In genomic region chr2:73545556-73545955, GRCm38 (mm10) we compare ENCODE assay signal across 21 mouse cellular contexts. TPM values are rescaled to one million over a fixed set of nuclear protein-coding genes. Genes with fewer than 3 reads are reported as not detected.
DNase-seq lines count a peak whose midpoint lies in the region; ATAC-seq and TF ChIP-seq lines count a peak whose summit lies in the region.
"Had no signal": no experiment of that assay in that cellular context is flagged by ENCODE, and none has a peak within 500 bp of the region (broad histone marks: within the 10 kb centered on the region; RNA-seq: fewer than 3 reads in every experiment).

No protein-coding gene starts in this region.

- 85% methylated on average over 2 of the region's 2 CpGs for WGBS in forebrain, embryonic 14.5 days
- WGBS in forebrain, embryonic 12.5 days, result 78% methylated on average over 2 of the region's 2 CpGs
- 67% methylated on average over 2 of the region's 2 CpGs for WGBS in neural tube, embryonic 11.5 days

- H3K4me3 ChIP-seq in forebrain, embryonic 14.5 days (ENCODE audit: low read depth, low read length), result no peak overlapping the region
- H3K4me3 ChIP-seq in forebrain, embryonic 12.5 days (replicated peaks), result no peak overlapping the region
- no peak overlapping the region for H3K4me3 ChIP-seq in neural tube, embryonic 11.5 days (ENCODE audit: low read depth, low read length)
- H3K4me3 ChIP-seq: erythroblast, embryonic 14.5 days; gastrocnemius, adult 2 months; heart, adult 2 months; hindbrain, embryonic 15.5 days; midbrain, embryonic 12.5 days; neural tube, embryonic 12.5 days; stomach, embryonic 15.5 days had no signal

- no peak overlapping the region for H3K27ac ChIP-seq in forebrain, embryonic 14.5 days (ENCODE audit: low read depth, low read length)
- no peak overlapping the region for H3K27ac ChIP-seq in forebrain, embryonic 12.5 days
- no peak overlapping the region for H3K27ac ChIP-seq in neural tube, embryonic 11.5 days (ENCODE audit: low read depth, low read length)
- H3K27ac ChIP-seq: gastrocnemius, adult 2 months; heart, adult 2 months; hindbrain, embryonic 15.5 days; midbrain, embryonic 12.5 days; neural tube, embryonic 12.5 days; stomach, embryonic 15.5 days had no signal

- no peak overlapping the region for H3K4me2 ChIP-seq in forebrain, embryonic 14.5 days (ENCODE audit: low read length)
- H3K4me2 ChIP-seq in forebrain, embryonic 12.5 days, result no peak overlapping the region
- no peak overlapping the region for H3K4me2 ChIP-seq in neural tube, embryonic 11.5 days (ENCODE audit: low read depth)
- H3K4me2 ChIP-seq: hindbrain, embryonic 15.5 days; midbrain, embryonic 12.5 days; neural tube, embryonic 12.5 days; stomach, embryonic 15.5 days had no signal

- H3K4me1 ChIP-seq in forebrain, embryonic 14.5 days (ENCODE audit: control insufficient read depth, insufficient read depth, low read length), result no peaks in the 10 kb centered on the region
- H3K4me1 ChIP-seq in forebrain, embryonic 12.5 days, result peaks cover 6% of the 10 kb centered on the region
- H3K4me1 ChIP-seq in neural tube, embryonic 11.5 days (ENCODE audit: control insufficient read depth, insufficient read depth, low read length), result no peaks in the 10 kb centered on the region
- H3K4me1 ChIP-seq: hindbrain, embryonic 15.5 days; stomach, embryonic 15.5 days had no signal

- DNase-seq in forebrain, embryonic 14.5 days (ENCODE audit: low spot score), result peak; percentile 28
- DNase-seq in brain, embryonic 14.5 days (ENCODE audit: low read depth), result peak; percentile 40
- peak; percentile 84 for DNase-seq in forelimb bud, embryonic 11.5 days (ENCODE audit: low read depth, low spot score)
- DNase-seq in neural tube, embryonic 11.5 days (ENCODE audit: low spot score), result peak; percentile 27
- no peak for DNase-seq in spleen, postnatal 14 days (ENCODE audit: low spot score in 2 of 2)
- DNase-seq: cerebellum, adult 11 months; gastrocnemius, adult 2 months; heart, adult 2 months; kidney, adult 8-10 months; kidney, postnatal 36 days; layer of hippocampus, postnatal 36 days; left cerebral cortex, postnatal 4 days; liver, postnatal 0 days had no signal

- no peaks in the 10 kb centered on the region for H3K27me3 ChIP-seq in forebrain, embryonic 14.5 days (replicated peaks; ENCODE audit: control insufficient read depth, insufficient read depth, low read length)
- peaks cover 7% of the 10 kb centered on the region; the same call in 1 of the 2 replicates for H3K27me3 ChIP-seq in forebrain, embryonic 12.5 days
- H3K27me3 ChIP-seq in neural tube, embryonic 11.5 days (ENCODE audit: control insufficient read depth, insufficient read depth, low read length), result no peaks in the 10 kb centered on the region
- H3K27me3 ChIP-seq: hindbrain, embryonic 15.5 days; stomach, embryonic 15.5 days had no signal

- no peak overlapping the region for H3K9ac ChIP-seq in forebrain, embryonic 14.5 days (ENCODE audit: low read length)
- H3K9ac ChIP-seq in forebrain, embryonic 12.5 days, result no peak overlapping the region
- H3K9ac ChIP-seq in neural tube, embryonic 11.5 days (ENCODE audit: low read length), result no peak overlapping the region
- H3K9ac ChIP-seq: hindbrain, embryonic 15.5 days; liver, postnatal 0 days; midbrain, embryonic 12.5 days; neural tube, embryonic 12.5 days; stomach, embryonic 15.5 days had no signal

- no peaks in the 10 kb centered on the region for H3K36me3 ChIP-seq in forebrain, embryonic 14.5 days (ENCODE audit: control insufficient read depth, insufficient read depth, low read length)
- no peaks in the 10 kb centered on the region for H3K36me3 ChIP-seq in forebrain, embryonic 12.5 days (replicated peaks)
- H3K36me3 ChIP-seq in neural tube, embryonic 11.5 days (ENCODE audit: control insufficient read depth, insufficient read depth, low read length), result no peaks in the 10 kb centered on the region
- H3K36me3 ChIP-seq: hindbrain, embryonic 15.5 days; midbrain, embryonic 12.5 days; neural tube, embryonic 12.5 days; stomach, embryonic 15.5 days had no signal

- TF ChIP-seq CTCF in brain, embryonic 14.5 days (IDR thresholded peaks at IDR 0.05; ENCODE audit: borderline replicate concordance, extremely low read depth, insufficient read depth, insufficient read length), result no peak

- TF ChIP-seq POLR2A in brain, embryonic 14.5 days (IDR thresholded peaks at IDR 0.05; ENCODE audit: borderline replicate concordance, extremely low read depth, insufficient read depth, insufficient read length, poor library complexity, severe bottlenecking), result no peak

- ATAC-seq in forebrain, embryonic 14.5 days, result no peak
- ATAC-seq in forebrain, embryonic 12.5 days (ENCODE audit: low FRiP score), result no peak
- ATAC-seq in neural tube, embryonic 11.5 days (ENCODE audit: insufficient read depth, low FRiP score, low TSS enrichment), result no peak
- ATAC-seq in granulocyte monocyte progenitor cell, adult 5-6 weeks (replicated peaks; ENCODE audit: poor library complexity, severe bottlenecking), result no peak
- ATAC-seq in megakaryocyte, adult 5-6 weeks (ENCODE audit: poor library complexity, severe bottlenecking), result no peak
- ATAC-seq: liver, postnatal 0 days had no signal

- H3K9me3 ChIP-seq in forebrain, embryonic 14.5 days (replicated peaks; ENCODE audit: control insufficient read depth, low read length), result no peaks in the 10 kb centered on the region
- no peaks in the 10 kb centered on the region for H3K9me3 ChIP-seq in forebrain, embryonic 12.5 days
- H3K9me3 ChIP-seq in neural tube, embryonic 11.5 days (ENCODE audit: control insufficient read depth, low read length), result no peaks in the 10 kb centered on the region
- H3K9me3 ChIP-seq: hindbrain, embryonic 15.5 days; midbrain, embryonic 12.5 days; neural tube, embryonic 12.5 days; stomach, embryonic 15.5 days had no signal

RNA-seq across cellular contexts. Expression of gene Wipf1, which starts 16.0 kb away (rescaled TPM):
- 2.5 and 2.8 TPM in 2 replicates for polyA plus RNA-seq in forebrain, embryonic 14.5 days (2014; fragmentation: Nextera tagmentation; extraction: Ambion mirVana)
- 4.3 and 5.5 TPM in 2 replicates for polyA plus RNA-seq in forebrain, embryonic 12.5 days (2016; fragmentation: Nextera tagmentation; extraction: Ambion mirVana)
- polyA plus RNA-seq in brain, embryonic 14.5 days (2012; rRNA removed), result 2.8 and 3.8 TPM in 2 replicates
- polyA plus RNA-seq in neural tube, embryonic 11.5 days (2014; fragmentation: Nextera tagmentation; extraction: Ambion mirVana), result 9.0 and 9.6 TPM in 2 replicates
- 34.1 and 36.1 TPM in 2 replicates for total RNA-seq in granulocyte monocyte progenitor cell, adult 5-6 weeks (2014; fragmentation: Nextera tagmentation)
- total RNA-seq in granulocyte monocyte progenitor cell, adult 5-6 weeks (2017), result 12.2 and 17.3 TPM in 2 replicates
- 123 and 139 TPM in 2 replicates for total RNA-seq in megakaryocyte, adult 5-6 weeks (2015)
- total RNA-seq in megakaryocyte, adult 5-6 weeks (2017), result 37.4 and 55.2 TPM in 2 replicates

RNA-seq across cellular contexts. Expression of gene Chrna1, which starts 34.6 kb away (rescaled TPM):
- polyA plus RNA-seq in forebrain, embryonic 14.5 days (2014; fragmentation: Nextera tagmentation; extraction: Ambion mirVana), result 0.05 and 0.09 TPM in 2 replicates
- 0.10 and 0.15 TPM in 2 replicates for polyA plus RNA-seq in forebrain, embryonic 12.5 days (2016; fragmentation: Nextera tagmentation; extraction: Ambion mirVana)
- polyA plus RNA-seq in brain, embryonic 14.5 days (2012; rRNA removed), result 0.12 and 0.13 TPM in 2 replicates
- polyA plus RNA-seq in neural tube, embryonic 11.5 days (2014; fragmentation: Nextera tagmentation; extraction: Ambion mirVana), result 2.0 and 2.4 TPM in 2 replicates
- total RNA-seq in granulocyte monocyte progenitor cell, adult 5-6 weeks (2014; fragmentation: Nextera tagmentation), result not detected in 2 replicates
- not detected in 2 replicates for total RNA-seq in granulocyte monocyte progenitor cell, adult 5-6 weeks (2017)
- 0.09 TPM in 1 of 2 replicates, not detected in the other for total RNA-seq in megakaryocyte, adult 5-6 weeks (2015)
- total RNA-seq in megakaryocyte, adult 5-6 weeks (2017), result not detected in 2 replicates
- total RNA-seq: heart, adult 2 months had no signal
- polyA plus RNA-seq: erythroblast, embryonic 14.5 days had no signal

Comparison
In these comparisons a context has a peak if more than half of its experiments do, and no peak if none do; other contexts are left out.
1. DNase-seq: peak in forebrain, embryonic 14.5 days (single experiment), brain, embryonic 14.5 days (single experiment), forelimb bud, embryonic 11.5 days (single experiment) and neural tube, embryonic 11.5 days (single experiment); none in spleen, postnatal 14 days (0 of 2).